Mouse (Mus musculus) heart, postnatal 0 days (tissue): ENCODE measurements at regions not wholly inside any gene's neighbourhood (a gene's known extent, or its start where the extent isn't known, plus 50 kb on each side); places are given as distances from the start of the nearest gene placed in this dataset.

Experiments
- CTCF ChIP-seq: IDR thresholded peaks from 2 replicates; pipeline ENCODE4 v1.5.1; 2016; ENCODE audit warnings: antibody characterized with exemption, control low read depth, low read depth
- EP300 ChIP-seq: IDR thresholded peaks from 2 replicates; pipeline ENCODE4 v1.6.1; 2016; ENCODE audit warnings: antibody characterized with exemption, low read depth

GRCm38 (mm10) chr17:83015656-83016055 is 199.4 kb upstream of the Pkdcc start:
- no peak for TF ChIP-seq EP300
- no peak for TF ChIP-seq CTCF
